Mouse (Mus musculus) stomach, postnatal 0 days (tissue): Measurements from ENCODE around the gene Chrm2.

Experiments
- CTCF ChIP-seq: IDR thresholded peaks from 2 replicates; pipeline ENCODE4 v1.5.1; 2016; ENCODE audit warnings: antibody characterized with exemption, low read depth, mild to moderate bottlenecking, moderate library complexity
- EP300 ChIP-seq: optimal IDR thresholded peaks from 2 replicates; pipeline ENCODE3; 2016; ENCODE audit warnings: antibody characterized with exemption

DNA sequence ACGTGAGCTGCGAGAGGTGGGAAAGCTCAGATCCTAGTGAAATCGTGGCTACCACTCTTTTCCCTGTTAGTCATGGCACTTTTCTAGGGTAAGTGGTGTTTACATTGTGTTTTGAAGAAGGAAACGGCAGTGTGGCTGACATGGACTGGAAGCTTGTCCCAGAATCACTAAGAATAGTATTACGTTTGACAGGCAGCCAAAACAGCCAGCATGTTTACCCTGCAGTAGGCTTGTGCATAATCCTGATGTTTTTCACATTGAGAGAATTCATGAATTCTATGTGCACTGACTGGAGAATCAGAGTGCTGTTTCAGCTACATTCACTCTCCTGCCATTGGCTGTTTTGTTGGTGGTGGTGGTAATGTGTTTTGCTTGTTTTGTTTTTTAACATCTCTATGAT is 129.4 kb downstream of the Chrm2 start:
- no peak for TF ChIP-seq CTCF
- TF ChIP-seq EP300: no peak
